Mouse (Mus musculus): ENCODE measurements around the gene Slc39a13.

Slc39a13 gene

GRCm38 (mm10) chr2:91088987-91089386 lies 18.8 kb upstream of the Slc39a13 start:
- DNase-seq (ENCODE audit: low read depth, low spot score): no peak

- DNase-seq (ENCODE audit: low read depth, low spot score): no peak
Measured at GRCm38 (mm10) chr2:91087453-91087852, 17.2 kb upstream of the Slc39a13 start.

- no peak for DNase-seq (ENCODE audit: low read depth, low spot score)
Measured at GRCm38 (mm10) chr2:91086392-91087237, 16.4 kb upstream of the Slc39a13 start.

- no peak for DNase-seq (ENCODE audit: low read depth, low spot score)
Measured at GRCm38 (mm10) chr2:91085494-91086391, 15.5 kb upstream of the Slc39a13 start.

GRCm38 (mm10) chr2:91084179-91084820 lies 14.1 kb upstream of the Slc39a13 start:
- DNase-seq (ENCODE audit: low read depth, low spot score): no peak

- no peak for DNase-seq (ENCODE audit: low read depth, low spot score)
Measured at GRCm38 (mm10) chr2:91083366-91083940, 13.2 kb upstream of the Slc39a13 start.

GRCm38 (mm10) chr2:91082844-91083243 lies 12.6 kb upstream of the Slc39a13 start:
- DNase-seq (ENCODE audit: low read depth, low spot score): no peak

GRCm38 (mm10) chr2:91081775-91082695 lies 11.8 kb upstream of the Slc39a13 start, which contains the start of gene Spi1:
Spi1 (plus strand) TSS chr2:91082390.
- no peak for DNase-seq (ENCODE audit: low read depth, low spot score)

GRCm38 (mm10) chr2:91080784-91081513 lies 10.7 kb upstream of the Slc39a13 start:
- DNase-seq (ENCODE audit: low read depth, low spot score): no peak

- DNase-seq (ENCODE audit: low read depth, low spot score): no peak
Measured at GRCm38 (mm10) chr2:91079026-91079384, 8.8 kb upstream of the Slc39a13 start.

GRCm38 (mm10) chr2:91078314-91079025 lies 8.3 kb upstream of the Slc39a13 start:
- DNase-seq (ENCODE audit: low read depth, low spot score): no peak

- DNase-seq (ENCODE audit: low read depth, low spot score): no peak
Measured at GRCm38 (mm10) chr2:91077957-91078313, 7.7 kb upstream of the Slc39a13 start.

GRCm38 (mm10) chr2:91072092-91072491 lies 1.9 kb upstream of the Slc39a13 start:
- no peak for DNase-seq (ENCODE audit: low read depth, low spot score)

GRCm38 (mm10) chr2:91071059-91071458 lies 842 bp upstream of the Slc39a13 start:
- no peak for DNase-seq (ENCODE audit: low read depth, low spot score)

GRCm38 (mm10) chr2:91069306-91070000 lies 764 bp downstream of the Slc39a13 start:
- DNase-seq (ENCODE audit: low read depth, low spot score): peak; percentile 81

- DNase-seq (ENCODE audit: low read depth, low spot score): peak; percentile 92
Measured at GRCm38 (mm10) chr2:91068872-91069165, 1.4 kb downstream of the Slc39a13 start.

- no peak for DNase-seq (ENCODE audit: low read depth, low spot score)
Measured at GRCm38 (mm10) chr2:91068162-91068871, 1.9 kb downstream of the Slc39a13 start.

- DNase-seq (ENCODE audit: low read depth, low spot score): no peak
Measured at GRCm38 (mm10) chr2:91066455-91066854, 3.8 kb downstream of the Slc39a13 start.
